ENCODE assay signal across 18 mouse cellular contexts in the genomic region with DNA sequence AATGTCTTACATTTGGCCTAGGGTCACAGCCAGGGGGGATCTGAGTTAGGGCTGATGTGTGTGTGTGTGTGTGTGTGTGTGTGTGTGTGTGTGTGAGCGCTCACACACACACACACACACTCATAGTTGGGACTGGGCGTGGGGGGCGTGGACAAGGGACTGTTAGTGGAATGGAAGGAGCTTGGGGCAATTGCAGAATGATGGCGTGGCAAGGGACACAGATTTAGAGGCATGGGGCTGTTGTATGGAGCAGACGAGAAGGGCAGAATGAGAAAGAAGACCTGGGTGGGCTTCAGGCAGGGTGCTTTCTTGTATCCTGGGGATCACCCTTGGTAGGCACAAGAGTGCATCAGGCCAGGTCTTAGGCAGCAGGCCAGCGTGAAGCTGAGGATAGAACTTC. TPM values are rescaled to one million over a fixed set of nuclear protein-coding genes. Genes with fewer than 3 reads are reported as not detected.
DNase-seq lines count a peak whose midpoint lies in the region; ATAC-seq and TF ChIP-seq lines count a peak whose summit lies in the region.
"Had no signal": no experiment of that assay in that cellular context is flagged by ENCODE, and none has a peak within 500 bp of the region (broad histone marks: within the 10 kb centered on the region; RNA-seq: fewer than 3 reads in every experiment).

No protein-coding gene starts in this region.

- no peak overlapping the region for H3K4me3 ChIP-seq in forebrain, embryonic 10.5 days
- H3K4me3 ChIP-seq in forebrain, embryonic 13.5 days: no peak overlapping the region
- H3K4me3 ChIP-seq in lung, embryonic 14.5 days (ENCODE audit: low read depth, low read length): no peak overlapping the region
- H3K4me3 ChIP-seq in ES-Bruce4 (ENCODE audit: low read depth, low read length): no peak overlapping the region
- no peak overlapping the region for H3K4me3 ChIP-seq in limb, embryonic 11.5 days (ENCODE audit: low read depth, low read length)
- H3K4me3 ChIP-seq: neural tube, embryonic 12.5 days had no signal

- WGBS in forebrain, embryonic 10.5 days: 78% methylated on average over 6 of the region's 6 CpGs
- 92% methylated on average over 6 of the region's 6 CpGs for WGBS in forebrain, embryonic 13.5 days
- 74% methylated on average over 6 of the region's 6 CpGs for WGBS in lung, embryonic 14.5 days
- 74% methylated on average over 6 of the region's 6 CpGs for WGBS in limb, embryonic 11.5 days

- H3K9me3 ChIP-seq in forebrain, embryonic 10.5 days: no peaks in the 10 kb centered on the region
- H3K9me3 ChIP-seq in forebrain, embryonic 13.5 days (replicated peaks): no peaks in the 10 kb centered on the region
- H3K9me3 ChIP-seq in lung, embryonic 14.5 days (ENCODE audit: low read depth, low read length): no peaks in the 10 kb centered on the region
- no peaks in the 10 kb centered on the region for H3K9me3 ChIP-seq in ES-Bruce4 (replicated peaks; ENCODE audit: control insufficient read depth, insufficient read depth, low read length, poor library complexity, severe bottlenecking)
- no peaks in the 10 kb centered on the region for H3K9me3 ChIP-seq in limb, embryonic 11.5 days (ENCODE audit: control insufficient read depth, low read length)
- H3K9me3 ChIP-seq: neural tube, embryonic 12.5 days had no signal

- H3K9ac ChIP-seq in forebrain, embryonic 13.5 days: no peak overlapping the region
- H3K9ac ChIP-seq in lung, embryonic 14.5 days: no peak overlapping the region
- H3K9ac ChIP-seq in ES-Bruce4 (ENCODE audit: low read depth, poor library complexity, severe bottlenecking): no peak overlapping the region
- H3K9ac ChIP-seq in limb, embryonic 11.5 days (ENCODE audit: low read length): no peak overlapping the region
- H3K9ac ChIP-seq: neural tube, embryonic 12.5 days had no signal

- no peak for TF ChIP-seq CTCF in lung, embryonic 14.5 days (IDR thresholded peaks at IDR 0.05; ENCODE audit: low read depth)
- no peak for TF ChIP-seq CTCF in ES-Bruce4 (IDR thresholded peaks at IDR 0.05; ENCODE audit: low read depth, low read length)

- ATAC-seq in forebrain, embryonic 13.5 days: no peak
- ATAC-seq in lung, embryonic 14.5 days (ENCODE audit: insufficient read depth): no peak
- ATAC-seq in limb, embryonic 11.5 days (ENCODE audit: insufficient number of reproducible peaks, low FRiP score, low TSS enrichment, low read depth): no peak
- ATAC-seq: activated CD4-positive, CD25-positive, alpha-beta regulatory T cell, adult 4 months; inflammation-experienced regulatory T-cells, adult 6 months had no signal

- no peak for TF ChIP-seq EP300 in ES-Bruce4 (IDR thresholded peaks at IDR 0.05; ENCODE audit: insufficient read depth, low read depth, low read length)

- peaks cover 38% of the 10 kb centered on the region for H3K4me1 ChIP-seq in forebrain, embryonic 10.5 days
- H3K4me1 ChIP-seq in forebrain, embryonic 13.5 days: peaks cover 2% of the 10 kb centered on the region
- H3K4me1 ChIP-seq in lung, embryonic 14.5 days (ENCODE audit: insufficient read depth): peaks cover 13% of the 10 kb centered on the region
- H3K4me1 ChIP-seq in ES-Bruce4 (ENCODE audit: control insufficient read depth, insufficient read depth, low read length): peaks cover 19% of the 10 kb centered on the region
- peaks cover 28% of the 10 kb centered on the region for H3K4me1 ChIP-seq in limb, embryonic 11.5 days (ENCODE audit: control insufficient read depth, insufficient read depth, low read length)

- no peak overlapping the region for H3K4me2 ChIP-seq in forebrain, embryonic 13.5 days
- no peak overlapping the region for H3K4me2 ChIP-seq in lung, embryonic 14.5 days
- H3K4me2 ChIP-seq in limb, embryonic 11.5 days (ENCODE audit: low read depth, severe bottlenecking): no peak overlapping the region
- H3K4me2 ChIP-seq: liver, embryonic 11.5 days; neural tube, embryonic 12.5 days had no signal

- 0 out of 2 replicates have a peak overlapping the region, but pooled peaks have one; percentile 66 for H3K27ac ChIP-seq in forebrain, embryonic 10.5 days
- H3K27ac ChIP-seq in forebrain, embryonic 13.5 days: no peak overlapping the region
- H3K27ac ChIP-seq in lung, embryonic 14.5 days (ENCODE audit: low read depth): peak overlapping the region; percentile 10; the same call in 1 of the 2 replicates
- H3K27ac ChIP-seq in ES-Bruce4 (ENCODE audit: insufficient read depth, low read length): 0 out of 2 replicates have a peak overlapping the region, but pooled peaks have one; percentile 26
- H3K27ac ChIP-seq in limb, embryonic 11.5 days (replicated peaks; ENCODE audit: low read depth, low read length): peak overlapping the region; percentile 64; the same call in 1 of the 2 replicates
- H3K27ac ChIP-seq: kidney, postnatal 0 days; neural tube, embryonic 12.5 days had no signal

- no peak for TF ChIP-seq POLR2A in ES-Bruce4 (IDR thresholded peaks at IDR 0.05; ENCODE audit: insufficient read depth, low read length)

- no peaks in the 10 kb centered on the region for H3K27me3 ChIP-seq in forebrain, embryonic 10.5 days (ENCODE audit: poor library complexity, severe bottlenecking)
- H3K27me3 ChIP-seq in forebrain, embryonic 13.5 days: no peaks in the 10 kb centered on the region
- H3K27me3 ChIP-seq in lung, embryonic 14.5 days (ENCODE audit: insufficient read depth, low read length): no peaks in the 10 kb centered on the region
- no peaks in the 10 kb centered on the region for H3K27me3 ChIP-seq in ES-Bruce4 (ENCODE audit: control insufficient read depth, insufficient read depth, low read length, poor library complexity, severe bottlenecking)
- no peaks in the 10 kb centered on the region for H3K27me3 ChIP-seq in limb, embryonic 11.5 days (ENCODE audit: control insufficient read depth, insufficient read depth, low read length)
- H3K27me3 ChIP-seq: neural tube, embryonic 12.5 days had no signal

- H3K36me3 ChIP-seq in forebrain, embryonic 10.5 days (replicated peaks): no peaks in the 10 kb centered on the region
- H3K36me3 ChIP-seq in forebrain, embryonic 13.5 days (ENCODE audit: poor library complexity, severe bottlenecking): no peaks in the 10 kb centered on the region
- H3K36me3 ChIP-seq in lung, embryonic 14.5 days (ENCODE audit: insufficient read depth): no peaks in the 10 kb centered on the region
- H3K36me3 ChIP-seq in ES-Bruce4 (ENCODE audit: control insufficient read depth, insufficient read depth, low read length, poor library complexity, severe bottlenecking): no peaks in the 10 kb centered on the region
- H3K36me3 ChIP-seq in limb, embryonic 11.5 days (ENCODE audit: control insufficient read depth, insufficient read depth, low read length): no peaks in the 10 kb centered on the region
- H3K36me3 ChIP-seq: neural tube, embryonic 12.5 days had no signal

- DNase-seq in forebrain, embryonic 10.5 days (ENCODE audit: extremely low spot score, low spot score): no peak
- DNase-seq in lung, embryonic 14.5 days: no peak
- no peak for DNase-seq in lung, postnatal 25 days (ENCODE audit: low spot score)
- DNase-seq in limb, embryonic 11.5 days (ENCODE audit: low spot score): no peak
- DNase-seq in layer of hippocampus, adult 18-20 months (ENCODE audit: low spot score in 2 of 2): no peak
- no peak for DNase-seq in left cerebral cortex, adult 11 months (ENCODE audit: low spot score)
- DNase-seq: cerebellum, postnatal 36 days; right cerebral cortex, postnatal 25 days had no signal

RNA-seq across cellular contexts. Expression of a gene that starts 12.8 kb away (rescaled TPM):
- 0.25 and 0.30 TPM in 2 replicates for polyA plus RNA-seq in forebrain, embryonic 10.5 days (2016; fragmentation: Nextera tagmentation; extraction: Ambion mirVana)
- 0.14 TPM in 1 of 2 replicates, not detected in the other for polyA plus RNA-seq in forebrain, embryonic 13.5 days (2015; fragmentation: Nextera tagmentation; extraction: Ambion mirVana)
- polyA plus RNA-seq in lung, embryonic 14.5 days (2014; fragmentation: Nextera tagmentation; extraction: Ambion mirVana): 0.30 and 0.45 TPM in 2 replicates
- polyA plus RNA-seq in ES-Bruce4 (2011; ENCODE audit: insufficient read depth, insufficient read length, low read depth, missing spikeins): not detected in 2 replicates
- 1.0 and 1.3 TPM in 2 replicates for polyA plus RNA-seq in limb, embryonic 11.5 days (2014; fragmentation: Nextera tagmentation; extraction: Ambion mirVana)
- total RNA-seq in layer of hippocampus, adult 18-20 months (2021): not detected
- total RNA-seq: gastrocnemius, adult 8-10 months; layer of hippocampus, adult 8-10 months; midbrain, postnatal 0 days had no signal
- polyA plus RNA-seq: midbrain, postnatal 0 days had no signal

RNA-seq across cellular contexts. Expression of a gene that starts 52.9 kb away (rescaled TPM):
- 0.49 and 0.81 TPM in 2 replicates for polyA plus RNA-seq in forebrain, embryonic 10.5 days (2016; fragmentation: Nextera tagmentation; extraction: Ambion mirVana)
- polyA plus RNA-seq in forebrain, embryonic 13.5 days (2015; fragmentation: Nextera tagmentation; extraction: Ambion mirVana): not detected in 2 replicates
- polyA plus RNA-seq in lung, embryonic 14.5 days (2014; fragmentation: Nextera tagmentation; extraction: Ambion mirVana): 0.39 and 0.47 TPM in 2 replicates
- 12.8 and 13.9 TPM in 2 replicates for polyA plus RNA-seq in ES-Bruce4 (2011; ENCODE audit: insufficient read depth, insufficient read length, low read depth, missing spikeins)
- polyA plus RNA-seq in limb, embryonic 11.5 days (2014; fragmentation: Nextera tagmentation; extraction: Ambion mirVana): 1.2 and 1.6 TPM in 2 replicates
- total RNA-seq in layer of hippocampus, adult 18-20 months (2021): under 1 TPM; 0.08 to 0.32 TPM
- total RNA-seq: gastrocnemius, adult 8-10 months had no signal
- polyA plus RNA-seq: activated CD4-positive, CD25-positive, alpha-beta regulatory T cell, adult 4 months; liver, embryonic 11.5 days had no signal
